Mouse (Mus musculus) monocyte, adult 2 months (primary cell): ENCODE data around the gene Hectd4.
A peak's percentile ranks its signal among the peaks of the same experiment; 100 is the strongest.

Source experiments
- DNase-seq, 2 experiments: peaks; one replicate each; pipeline ENCODE4 v3.0.0; 2022; ENCODE audit warnings: low spot score in 2 of 2, low read depth in 1 of 2

Hectd4 gene

GRCm38 (mm10) chr5:121232789-121233188 is 12.8 kb downstream of the Hectd4 start:
- DNase-seq, result no peak

- DNase-seq, result no peak
These were observed 13.7 kb downstream of the Hectd4 start for GRCm38 (mm10) chr5:121233726-121234125.

GRCm38 (mm10) chr5:121236171-121236570 is 16.2 kb downstream of the Hectd4 start:
- DNase-seq, result no peak

- DNase-seq, result no peak
These were observed 18.2 kb downstream of the Hectd4 start for GRCm38 (mm10) chr5:121238208-121238607.

- no peak for DNase-seq
These were observed 19.8 kb downstream of the Hectd4 start for GRCm38 (mm10) chr5:121239846-121240245.

- no peak for DNase-seq
These were observed 21.2 kb downstream of the Hectd4 start for GRCm38 (mm10) chr5:121241182-121241581.

- no peak for DNase-seq
These were observed 22.2 kb downstream of the Hectd4 start for GRCm38 (mm10) chr5:121242261-121242660.

GRCm38 (mm10) chr5:121242701-121243100 is 22.7 kb downstream of the Hectd4 start:
- DNase-seq, result no peak

- no peak for DNase-seq
These were observed 23.8 kb downstream of the Hectd4 start for GRCm38 (mm10) chr5:121243676-121244364.

GRCm38 (mm10) chr5:121244365-121244731 is 24.3 kb downstream of the Hectd4 start:
- DNase-seq, result no peak

GRCm38 (mm10) chr5:121245201-121245600 is 25.2 kb downstream of the Hectd4 start:
- no peak for DNase-seq

- no peak for DNase-seq
These were observed 28.9 kb downstream of the Hectd4 start for GRCm38 (mm10) chr5:121248766-121249394.

- DNase-seq, result no peak
These were observed 29.7 kb downstream of the Hectd4 start for GRCm38 (mm10) chr5:121249693-121250092.

GRCm38 (mm10) chr5:121251813-121252212 is 31.8 kb downstream of the Hectd4 start:
- DNase-seq, result peak; percentile 20 to 29

- no peak for DNase-seq
These were observed 33.9 kb downstream of the Hectd4 start for GRCm38 (mm10) chr5:121253816-121254497.

- DNase-seq, result peak in 1 of 2 experiments; percentile 20
These were observed 35.0 kb downstream of the Hectd4 start for GRCm38 (mm10) chr5:121254977-121255376.

GRCm38 (mm10) chr5:121261806-121262205 is 41.8 kb downstream of the Hectd4 start:
- DNase-seq, result no peak

- DNase-seq, result no peak
These were observed 42.4 kb downstream of the Hectd4 start for GRCm38 (mm10) chr5:121262415-121262814.

GRCm38 (mm10) chr5:121264593-121264992 is 44.6 kb downstream of the Hectd4 start:
- DNase-seq, result no peak

- DNase-seq, result peak; percentile 19 to 36
These were observed 46.8 kb downstream of the Hectd4 start for GRCm38 (mm10) chr5:121266741-121267382.

- DNase-seq, result no peak
These were observed 51.0 kb downstream of the Hectd4 start for GRCm38 (mm10) chr5:121271046-121271445.

- DNase-seq, result no peak
These were observed 56.8 kb downstream of the Hectd4 start for GRCm38 (mm10) chr5:121276808-121277207.
